Mouse (Mus musculus) erythroblast, embryonic 14.5 days (primary cell): ENCODE results near the gene Abhd17a.

Experiments
- GATA1 ChIP-seq: IDR thresholded peaks from 2 replicates; pipeline ENCODE4 v1.6.1; 2012; ENCODE audit warnings: low read length, inconsistent platforms, mixed read lengths
- TAL1 ChIP-seq: IDR thresholded peaks from 3 replicates; pipeline ENCODE4 v1.6.1; 2012; ENCODE audit warnings: low read length, inconsistent platforms, mixed read lengths

- TF ChIP-seq TAL1 (no peak), GATA1 (no peak)
Observed at GRCm38 (mm10) chr10:80603364-80603763, 13.2 kb upstream of the Abhd17a start.
